Mouse (Mus musculus) spleen, postnatal 36 days (tissue): ENCODE measurements around the gene Lingo4.

ENCODE experiments used
- DNase-seq, 2 experiments: peaks; one replicate each; pipeline ENCODE4 v3.0.0; 2022; ENCODE audit warnings: low spot score in 2 of 2, mixed read lengths in 1 of 2

Gene Lingo4

DNA sequence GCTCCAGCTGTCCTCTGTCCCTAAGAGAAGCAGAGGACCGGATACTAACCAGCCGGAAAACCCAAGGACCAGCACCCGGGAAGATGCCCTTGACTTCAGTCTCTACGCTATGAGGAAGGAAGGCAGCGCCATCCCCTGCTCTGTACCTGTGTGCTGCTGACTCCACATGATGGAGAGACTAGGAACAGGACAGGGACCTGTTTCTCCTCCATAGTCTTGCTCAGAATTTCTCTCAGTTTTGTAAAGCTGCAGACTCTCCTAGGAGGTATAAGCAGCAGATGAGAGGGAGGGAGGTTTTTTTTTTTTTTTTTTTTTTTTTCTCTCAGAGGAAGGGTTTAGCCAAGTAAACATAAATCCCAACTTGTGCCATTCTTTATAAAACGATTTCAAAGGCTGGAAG lies at the start of gene Lingo4:
Gene Lingo4, plus strand, starts transcription at position 301 of the 400 bp plus-strand sequence.
- DNase-seq, result no peak

DNA sequence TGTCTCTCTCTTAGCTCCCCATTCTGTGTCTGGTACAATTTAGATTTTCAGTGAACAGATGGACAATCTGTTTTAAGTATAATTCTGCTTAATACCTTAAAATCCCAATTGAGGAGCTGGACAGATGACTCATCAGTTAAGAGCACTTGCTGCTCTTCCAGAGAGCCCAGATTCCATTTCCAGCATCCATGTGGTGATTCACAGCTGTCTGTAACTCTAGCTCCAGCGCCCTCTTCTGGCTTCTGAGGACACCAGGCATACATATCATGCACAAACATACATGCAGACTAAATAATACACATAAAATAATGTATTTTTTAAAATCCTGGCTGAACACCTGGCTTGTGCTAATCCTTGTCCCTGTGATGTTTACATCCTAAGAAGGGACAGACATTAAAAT lies 37.5 kb upstream of the Lingo4 start:
- no peak for DNase-seq

DNA sequence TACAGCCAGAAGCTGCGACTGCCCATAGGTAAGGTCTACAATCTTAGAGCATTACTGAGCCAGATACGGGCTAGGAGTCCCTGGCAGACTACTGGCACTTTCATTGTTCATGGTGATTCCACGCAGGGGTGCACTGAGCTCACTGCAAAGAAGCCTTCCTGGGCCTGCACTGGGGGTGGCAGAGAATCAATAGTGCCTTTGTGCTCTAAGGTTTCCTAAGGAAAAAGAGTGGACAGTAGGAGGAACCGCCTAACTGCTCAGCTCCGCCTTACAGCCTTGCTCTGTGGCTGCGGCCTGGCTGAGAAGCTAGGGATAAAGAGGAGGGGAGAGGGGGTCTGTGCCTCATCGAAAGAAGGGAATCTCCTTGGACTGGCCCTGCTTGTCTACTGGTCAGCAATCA lies 36.2 kb upstream of the Lingo4 start, which contains the start of gene C2cd4d:
Gene C2cd4d, plus strand, starts transcription at position 301 of the 400 bp plus-strand sequence.
- DNase-seq, result no peak

DNA sequence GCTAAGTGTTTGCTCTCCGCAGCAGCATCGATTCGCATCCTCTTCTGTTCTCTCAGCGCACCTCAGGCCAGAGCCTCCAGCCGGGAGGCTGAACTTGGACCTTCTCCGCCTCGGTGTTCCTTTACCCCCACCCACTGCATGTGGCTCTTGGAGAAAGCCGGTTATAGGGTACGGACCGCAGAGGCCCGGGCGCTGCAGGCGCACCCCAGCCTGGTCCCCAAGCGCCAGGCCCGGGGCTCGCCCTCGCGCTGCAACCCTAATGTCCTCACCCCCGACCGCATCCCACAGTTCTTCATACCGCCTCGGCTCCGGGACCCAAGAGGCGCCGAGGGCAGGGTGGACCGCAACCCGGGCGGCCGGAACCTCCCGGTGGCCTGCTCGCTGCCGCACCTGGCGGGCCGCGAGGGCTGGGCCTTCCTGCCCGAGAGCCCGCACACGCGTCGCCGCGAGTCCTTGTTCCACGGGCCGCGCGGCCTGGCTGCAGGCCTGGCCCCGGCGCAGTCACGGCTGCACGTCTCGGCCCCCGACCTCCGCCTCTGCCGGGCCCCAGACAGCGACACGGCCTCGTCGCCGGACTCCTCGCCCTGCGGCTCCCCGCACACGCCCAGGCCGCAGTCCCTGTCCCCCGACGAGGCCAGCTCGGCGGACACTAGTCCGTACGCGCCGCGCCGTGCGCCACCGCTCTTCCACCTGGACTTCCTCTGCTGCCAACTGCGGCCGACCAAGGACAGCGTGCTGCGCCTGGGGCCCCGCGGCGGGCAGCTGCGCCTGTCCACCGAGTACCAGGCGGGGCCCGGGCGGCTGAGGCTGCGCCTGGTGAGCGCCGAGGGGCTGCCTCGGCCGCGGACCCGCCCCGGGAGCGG lies 34.8 kb upstream of the Lingo4 start:
- DNase-seq, result no peak

DNA sequence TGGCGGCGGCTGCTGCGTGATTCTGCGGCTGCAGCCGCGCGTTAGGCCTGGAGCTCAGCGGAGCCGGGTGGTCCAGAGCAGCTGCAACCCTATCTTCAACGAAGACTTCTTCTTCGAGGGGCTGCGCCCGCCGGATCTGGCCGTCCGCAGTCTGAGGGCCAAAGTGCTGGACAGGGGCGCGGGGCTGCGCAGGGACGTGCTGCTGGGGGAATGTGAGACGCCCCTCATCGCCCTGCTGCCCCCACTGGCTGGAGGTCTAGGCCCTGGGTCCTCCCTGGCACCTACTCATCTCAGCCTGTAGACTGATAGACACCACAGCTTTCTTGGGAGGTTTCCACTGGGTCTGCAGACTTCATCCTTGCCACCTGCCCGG lies 34.2 kb upstream of the Lingo4 start:
- no peak for DNase-seq

DNA sequence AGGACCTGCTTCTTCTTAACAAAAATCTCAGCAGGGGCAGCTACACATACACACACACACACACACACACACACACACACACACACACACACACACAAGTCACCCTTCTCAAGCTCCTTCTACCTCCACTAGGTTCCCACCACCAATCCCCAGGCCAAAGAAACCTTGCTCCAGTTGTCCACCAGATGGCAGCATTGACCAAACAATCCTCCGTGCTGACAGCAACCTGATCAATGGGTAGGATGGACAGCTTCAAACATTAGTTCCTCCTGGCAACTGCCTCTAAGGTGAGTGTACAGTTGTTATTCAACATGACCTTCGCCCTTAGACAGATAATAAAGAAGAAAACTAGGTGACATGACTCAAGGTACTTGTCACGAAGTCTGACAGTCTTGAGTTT lies 31.6 kb upstream of the Lingo4 start:
- DNase-seq, result peak; percentile 42 to 50

DNA sequence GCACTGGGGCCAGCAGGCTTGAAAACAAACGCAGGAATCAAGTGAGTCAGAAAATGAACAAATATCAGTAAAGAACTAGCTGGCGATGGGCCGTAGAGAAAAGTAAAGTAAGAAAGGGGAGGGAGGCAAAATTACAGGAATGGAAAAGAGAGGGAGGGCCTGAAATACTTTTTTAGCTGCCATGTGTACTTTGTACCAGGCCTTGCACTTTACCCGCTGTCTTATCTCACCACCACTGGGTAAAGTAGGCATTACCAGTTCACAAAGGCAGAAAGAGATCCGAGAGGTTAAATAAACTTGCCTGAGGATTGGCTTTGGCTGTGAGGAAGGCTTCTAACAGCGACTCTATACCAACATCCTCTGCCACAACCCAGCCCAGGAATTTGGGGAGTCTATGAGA lies 30.8 kb upstream of the Lingo4 start:
- DNase-seq, result no peak

DNA sequence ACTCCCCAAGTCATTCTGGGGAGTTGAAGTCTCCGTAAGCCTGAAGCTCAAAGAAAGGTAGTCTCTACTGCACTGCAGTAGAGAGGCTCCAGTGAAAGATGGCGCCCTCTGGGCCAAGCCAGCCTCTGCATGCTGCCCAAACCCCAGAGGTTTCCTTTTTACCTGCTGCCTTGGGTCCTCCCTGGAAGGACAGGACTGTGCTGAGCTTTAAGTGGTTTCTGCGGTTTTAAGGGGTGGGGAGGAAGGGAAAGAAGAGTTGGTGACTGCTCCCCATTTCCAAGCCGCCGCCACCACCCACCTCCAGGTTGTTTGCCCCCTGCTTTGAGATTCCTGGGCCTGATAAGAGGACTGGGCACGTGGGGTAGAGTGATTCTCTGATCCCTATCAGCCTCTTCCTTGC lies 29.7 kb upstream of the Lingo4 start:
- no peak for DNase-seq

DNA sequence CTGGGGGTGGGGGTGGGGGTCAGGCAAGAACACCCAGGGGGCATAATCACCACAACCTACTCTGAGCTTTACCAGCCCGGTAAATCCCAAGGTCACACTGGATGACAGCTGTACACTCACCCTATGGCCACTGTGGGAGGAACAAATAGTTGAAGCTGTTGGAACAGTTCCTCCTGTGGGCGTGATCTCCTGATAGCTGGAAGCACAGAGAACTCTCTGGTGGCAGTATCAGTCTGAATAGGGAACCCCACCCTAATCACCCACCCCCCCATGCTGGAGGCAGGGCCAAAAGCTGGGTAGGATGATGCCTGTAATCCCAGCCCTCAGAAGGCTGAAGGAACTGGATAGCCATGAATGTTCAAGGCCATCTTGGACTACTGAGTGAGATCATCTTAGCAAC lies 28.6 kb upstream of the Lingo4 start:
- DNase-seq, result no peak

DNA sequence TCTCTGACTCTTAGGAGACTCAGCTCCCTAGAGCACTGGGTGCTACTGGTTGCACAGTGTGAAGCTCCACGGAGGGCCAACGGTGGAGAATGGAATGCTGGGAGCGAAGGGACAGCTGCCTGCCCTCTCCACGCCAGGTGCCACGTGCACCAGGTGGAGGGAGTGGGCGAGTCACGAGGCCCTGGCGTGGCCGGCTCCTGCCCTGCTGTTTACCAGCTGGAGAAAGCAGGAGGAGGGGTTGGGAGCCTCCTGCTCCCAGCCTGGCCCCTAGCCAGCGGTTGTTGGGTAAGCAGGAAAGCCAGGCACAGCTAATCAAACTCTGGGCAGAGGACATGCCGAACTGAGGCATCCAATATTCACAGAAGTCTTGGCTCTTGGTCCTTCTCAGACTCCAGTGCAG lies 26.7 kb upstream of the Lingo4 start:
- DNase-seq, result no peak

DNA sequence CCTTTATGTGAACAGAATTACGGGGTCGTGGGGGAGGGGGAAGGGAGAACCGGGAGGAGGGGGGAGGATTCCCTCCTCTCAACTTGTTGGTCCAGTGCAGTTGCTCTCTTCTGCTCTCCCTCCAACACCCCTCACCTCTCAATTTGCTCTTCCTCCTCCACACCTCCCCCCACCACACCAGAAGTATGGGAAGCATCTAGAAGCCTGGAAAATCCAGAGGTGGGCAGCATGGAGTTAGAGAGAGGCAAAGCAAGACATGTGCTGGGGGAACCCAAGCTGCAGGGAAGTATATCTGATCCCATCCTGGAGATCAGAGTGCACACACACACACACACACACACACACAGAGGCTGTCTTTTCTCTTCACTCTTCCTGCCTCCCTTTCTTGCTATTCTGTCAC lies 26.3 kb upstream of the Lingo4 start:
- no peak for DNase-seq

DNA sequence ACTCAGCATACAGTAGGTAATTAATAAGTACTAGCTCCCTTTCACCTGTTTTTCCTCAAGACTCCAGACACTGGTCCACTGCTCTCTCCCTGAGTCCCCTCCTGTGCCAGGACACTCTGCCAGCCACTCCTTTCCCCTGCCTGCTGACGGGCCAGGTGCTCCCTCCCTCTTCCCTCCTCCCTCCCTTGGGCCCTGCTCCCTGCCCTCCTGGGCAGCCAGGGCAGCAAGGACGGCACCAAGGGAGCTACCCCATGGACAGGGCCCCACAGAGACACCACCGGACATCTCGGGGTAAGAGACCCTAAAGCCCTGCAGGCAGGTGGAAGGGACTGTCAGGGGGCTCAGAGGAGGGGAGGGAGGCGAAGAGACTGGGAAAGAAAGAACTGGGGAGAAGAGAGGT lies 25.7 kb upstream of the Lingo4 start, which contains the start of gene Rorc:
Gene Rorc, plus strand, starts transcription at position 154 of the 400 bp plus-strand sequence.
- no peak for DNase-seq

DNA sequence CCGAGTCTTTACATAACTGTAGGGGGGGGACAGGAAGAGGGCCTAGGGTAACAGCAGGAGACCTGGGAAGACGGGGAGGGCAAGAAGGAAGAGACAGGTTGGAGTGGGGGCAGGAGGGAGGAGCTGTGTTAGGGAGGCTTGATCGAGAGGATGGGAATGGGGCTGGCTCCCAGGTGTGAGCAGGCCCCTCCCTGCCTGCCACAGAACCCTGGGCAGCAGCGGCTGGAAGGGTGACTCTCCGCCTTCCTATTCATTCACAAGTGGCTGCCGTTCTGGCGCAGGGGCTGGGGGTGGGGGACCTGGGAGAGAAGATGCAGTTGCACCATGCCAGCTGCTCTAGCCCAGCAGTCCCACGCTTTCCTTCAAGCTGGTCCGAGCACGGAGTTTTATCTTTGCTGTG lies 25.2 kb upstream of the Lingo4 start:
- DNase-seq, result no peak

DNA sequence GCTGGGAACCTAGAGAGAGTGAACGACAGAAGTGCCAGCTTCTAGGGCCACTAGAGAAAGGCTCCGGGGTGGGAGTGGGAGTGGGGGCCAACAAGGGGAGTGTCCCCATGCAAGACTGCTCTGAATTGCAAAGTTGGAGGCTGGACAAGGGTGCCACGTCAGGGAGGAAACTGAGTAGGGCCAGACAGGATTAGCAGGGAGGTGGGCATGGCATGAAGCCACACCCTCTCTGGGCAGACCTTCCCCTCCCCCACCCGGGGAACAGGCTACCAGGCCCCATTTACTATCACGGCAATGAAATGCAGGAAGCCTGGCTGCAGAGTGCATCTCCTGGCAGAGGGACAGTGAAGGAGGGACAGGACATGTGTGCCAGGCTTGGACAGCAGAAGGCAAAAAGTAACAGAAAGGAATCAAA lies 24.7 kb upstream of the Lingo4 start:
- DNase-seq, result no peak

DNA sequence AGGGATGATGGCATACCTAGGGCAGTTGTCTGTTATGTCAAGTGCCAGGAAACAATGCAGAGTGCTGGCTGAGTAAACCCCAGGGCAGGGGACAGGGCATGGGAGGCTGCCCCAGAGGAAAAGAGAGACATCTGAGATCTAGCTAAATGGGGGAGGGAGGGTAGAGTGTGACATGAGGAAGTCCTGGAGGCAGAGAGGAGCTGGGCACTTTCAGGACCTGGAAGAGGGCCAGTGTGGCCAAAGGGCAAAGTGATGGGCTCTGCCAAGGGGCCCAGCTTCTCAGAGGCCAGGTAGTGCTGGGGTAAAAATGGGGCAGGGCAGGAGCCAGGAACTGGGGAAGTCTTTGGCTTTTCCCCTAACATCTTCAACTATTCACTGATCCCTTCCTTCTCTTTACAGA lies 23.7 kb upstream of the Lingo4 start:
- no peak for DNase-seq

DNA sequence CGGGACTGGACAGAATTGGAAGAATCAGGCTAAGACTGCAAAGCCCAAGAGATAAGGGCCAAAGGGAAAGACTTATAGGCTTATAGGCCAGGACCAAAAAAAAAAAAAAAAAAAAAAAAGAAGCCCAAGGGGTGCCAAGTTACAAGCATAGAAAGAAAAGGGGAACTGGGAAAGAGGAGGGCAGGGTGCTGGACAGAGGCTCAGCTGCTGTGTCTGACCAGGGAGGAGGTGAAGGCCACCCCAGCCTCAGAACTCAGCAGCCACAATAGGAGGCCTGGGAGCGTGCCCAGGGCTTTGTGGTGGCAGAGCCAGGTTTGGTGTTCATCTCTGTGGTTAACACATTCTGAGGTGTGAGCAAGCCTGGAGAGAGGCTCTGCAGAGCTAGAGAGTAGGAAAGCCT lies 23.2 kb upstream of the Lingo4 start:
- DNase-seq, result no peak

DNA sequence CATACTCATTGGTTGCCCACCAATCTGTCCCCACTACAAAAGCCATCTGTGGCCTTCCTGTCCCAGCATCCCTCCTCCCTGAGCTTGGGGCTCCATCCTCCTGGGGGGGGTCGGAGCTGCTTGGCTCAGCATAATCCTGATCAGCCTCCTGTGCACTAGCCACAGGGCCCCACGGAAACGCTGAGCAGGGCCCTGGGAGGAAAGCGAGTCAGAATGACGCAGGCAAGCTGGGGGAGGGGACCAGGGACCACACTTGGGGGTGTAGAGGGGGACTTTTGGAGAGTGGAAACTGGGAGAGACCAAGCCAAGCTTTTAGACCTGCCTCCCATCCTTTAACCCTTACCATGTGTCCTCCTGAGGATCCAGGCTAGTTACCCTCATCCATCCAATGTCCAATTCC lies 22.5 kb upstream of the Lingo4 start:
- no peak for DNase-seq

DNA sequence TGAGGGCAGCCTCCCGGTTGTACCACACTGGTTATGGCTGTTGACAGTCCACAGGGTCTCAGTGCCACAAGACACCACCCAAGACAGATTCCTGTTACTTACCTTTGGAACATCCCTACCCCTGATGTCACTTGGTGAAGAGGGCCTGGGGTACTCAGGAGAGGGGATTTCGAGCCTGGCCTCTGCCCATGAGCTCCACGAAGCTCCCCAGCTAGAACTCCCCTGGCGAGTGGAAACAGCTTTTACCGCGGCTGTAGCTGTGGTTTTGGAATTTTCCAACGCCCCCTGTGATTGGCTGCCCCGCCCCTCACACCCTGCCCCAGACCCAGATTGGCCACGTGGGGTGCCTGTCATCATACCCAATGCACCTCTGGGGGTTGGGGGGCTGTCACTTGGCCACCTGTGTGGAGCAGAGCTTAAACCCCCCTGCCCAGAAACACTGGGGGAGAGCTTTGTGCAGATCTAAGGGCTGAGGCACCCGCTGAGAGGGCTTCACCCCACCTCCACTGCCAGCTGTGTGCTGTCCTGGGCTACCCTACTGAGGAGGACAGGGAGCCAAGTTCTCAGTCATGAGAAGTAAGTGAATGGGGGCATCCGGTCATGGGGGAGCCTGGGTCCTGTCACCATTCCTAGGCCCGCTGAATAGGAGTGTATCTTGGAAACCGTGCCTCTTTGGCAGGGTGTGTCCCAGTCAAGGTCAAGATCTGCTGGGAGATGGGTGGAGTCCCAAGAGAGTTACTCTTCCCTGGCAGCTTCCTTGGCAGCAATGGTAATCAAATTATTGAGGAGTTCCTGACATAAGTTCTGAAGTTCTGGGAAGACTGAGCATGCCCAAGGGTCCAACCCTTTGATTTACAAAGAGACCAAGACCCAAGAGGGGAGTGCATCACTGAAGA lies 21.0 kb upstream of the Lingo4 start:
- no peak for DNase-seq

DNA sequence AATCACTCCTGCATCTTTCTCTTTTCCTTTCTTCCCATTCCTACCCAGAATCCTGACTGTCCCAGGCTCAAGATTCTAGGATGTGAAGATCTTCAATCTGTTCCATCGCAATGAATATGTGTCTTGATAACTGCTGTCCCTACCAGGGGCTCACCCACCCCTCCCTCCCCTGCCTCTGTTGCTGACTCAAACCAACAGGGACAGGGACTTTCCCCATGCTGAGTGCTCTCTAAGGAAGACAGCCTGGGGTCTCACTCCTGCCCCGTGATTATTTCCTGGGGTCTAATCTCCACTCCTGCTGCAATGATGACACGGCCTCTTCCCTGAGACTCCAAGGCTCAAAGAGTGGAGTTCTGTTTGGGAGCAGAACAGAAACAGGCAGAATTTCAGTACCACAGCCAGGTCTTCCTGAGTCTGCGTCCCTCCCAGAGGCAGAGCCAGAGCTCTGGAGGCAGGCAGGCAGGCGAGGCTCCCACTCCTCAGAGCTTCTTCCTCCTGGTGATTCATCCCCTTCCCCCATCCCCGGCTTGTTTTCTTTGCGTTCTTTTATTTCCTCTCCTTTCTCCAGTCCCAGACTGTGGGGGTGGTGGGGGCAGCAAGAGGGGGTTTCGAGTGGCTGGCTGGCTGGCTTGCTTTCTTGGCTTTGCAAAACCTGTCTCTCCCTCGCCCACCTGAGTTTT lies 18.3 kb upstream of the Lingo4 start:
- no peak for DNase-seq

DNA sequence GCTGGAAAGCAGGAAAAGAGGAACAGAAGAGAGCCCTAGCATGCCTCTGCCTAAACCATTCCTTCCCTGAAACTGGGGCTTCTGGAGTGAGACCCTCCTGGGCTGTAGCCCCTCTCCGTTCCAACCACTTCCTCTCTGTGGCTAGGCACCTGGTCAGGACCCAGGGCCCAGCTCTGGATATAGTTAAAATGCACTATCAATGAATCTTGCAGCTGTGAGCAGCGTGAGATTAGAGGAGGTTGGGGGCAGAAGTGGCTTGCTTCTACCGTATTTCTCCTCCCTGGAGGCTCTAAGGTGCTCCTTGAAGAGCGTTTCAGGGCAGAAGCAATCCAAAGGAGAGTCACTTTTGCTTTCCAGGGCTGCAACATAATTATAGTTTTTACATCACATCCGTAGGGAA lies 16.0 kb upstream of the Lingo4 start:
- no peak for DNase-seq

DNA sequence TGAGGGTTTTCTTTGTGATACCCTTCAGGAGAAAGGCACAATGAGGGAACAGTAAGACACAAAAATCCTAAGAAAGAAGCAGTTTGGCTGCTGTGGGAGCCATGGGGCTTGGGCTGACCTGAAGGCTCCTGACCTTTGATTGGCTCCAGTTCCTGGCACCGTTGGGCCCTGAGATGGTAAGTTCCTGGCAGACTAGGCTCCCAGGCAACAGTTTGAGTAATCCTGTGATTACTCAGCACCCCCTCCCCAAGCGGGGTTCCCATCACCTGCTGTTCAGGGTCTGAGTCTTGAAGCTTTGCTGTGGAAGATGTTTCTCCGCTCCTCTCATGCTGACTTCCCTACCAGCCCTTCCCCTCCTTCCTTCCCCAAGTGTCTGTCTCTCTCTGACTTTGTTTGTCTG lies 14.8 kb upstream of the Lingo4 start:
- DNase-seq, result no peak

DNA sequence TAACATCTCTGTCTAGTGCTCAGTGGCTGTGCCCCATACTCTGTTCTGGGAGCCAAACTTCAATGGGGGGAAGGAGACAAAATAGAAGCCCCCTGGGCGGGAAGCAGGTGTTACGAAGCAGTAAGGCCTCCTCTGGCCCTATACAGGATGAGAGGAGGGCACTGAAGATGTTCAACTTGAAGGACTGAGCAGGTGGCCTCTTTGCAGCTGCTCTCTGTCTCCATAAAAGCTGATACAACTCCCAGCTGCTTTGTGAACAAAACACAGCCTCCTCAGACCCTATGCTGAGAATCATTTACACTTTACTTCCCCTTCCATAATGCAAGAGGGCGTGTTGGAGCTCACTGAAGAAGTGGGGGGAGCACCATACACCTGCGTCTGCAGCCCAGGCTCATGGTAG lies 11.6 kb upstream of the Lingo4 start:
- DNase-seq, result no peak
